Mouse (Mus musculus): ENCODE measurements around the gene Pvr.

GRCm38 (mm10) chr7:19956341-19956781 is 35.4 kb upstream of the Pvr start:
- TF ChIP-seq POLR2A (IDR thresholded peaks at IDR 0.05; ENCODE audit: borderline replicate concordance, insufficient read depth, low read length) (no peak), CTCF (IDR thresholded peaks at IDR 0.05; ENCODE audit: borderline replicate concordance, insufficient read depth, low read depth, low read length) (peak; percentile 87)

All from cerebellum, adult 2 months (tissue).